Comparison of ENCODE assay signal across 8 mouse cellular contexts in the genomic region with DNA sequence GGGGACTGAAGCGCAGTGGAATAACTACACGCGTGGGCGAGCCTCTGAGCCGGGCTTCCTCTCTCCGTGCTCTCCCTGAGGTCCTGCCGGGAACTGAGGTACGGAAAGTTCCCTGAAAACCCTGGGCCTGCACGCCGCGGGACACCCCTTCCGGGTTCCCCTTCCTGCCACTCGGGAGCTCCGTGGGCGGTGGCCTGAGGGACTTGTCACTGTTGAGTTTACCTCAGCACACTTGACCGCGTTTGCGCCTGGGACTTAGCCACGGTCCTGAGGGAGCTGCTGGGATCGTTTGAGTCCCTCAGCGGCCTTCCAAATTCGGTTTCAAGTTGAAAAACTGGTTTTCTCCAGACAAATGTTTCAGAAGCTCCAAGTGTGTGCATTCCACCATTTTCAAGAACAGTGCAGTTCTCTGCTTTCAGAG. TPM values are rescaled to one million over a fixed set of nuclear protein-coding genes. Genes with fewer than 3 reads are reported as not detected.
DNase-seq lines count a peak whose midpoint lies in the region; ATAC-seq and TF ChIP-seq lines count a peak whose summit lies in the region.

No protein-coding gene starts in this region.

- intact Hi-C loops in left cerebral cortex, postnatal 25 days (cut with DNase I) = loop anchor here (5.0 to 10.0 kb wide), 3 partner anchors 76 to 713 kb away; a partner anchor contains a TSS

- H3K27ac ChIP-seq in intestine, embryonic 16.5 days (ENCODE audit: low read length) = peak overlapping the region; percentile 97
- peak overlapping the region; percentile 98 for H3K27ac ChIP-seq in liver, postnatal 0 days (ENCODE audit: low read depth)
- peak overlapping the region; percentile 100 for H3K27ac ChIP-seq in neural tube, embryonic 15.5 days (replicated peaks)

- ATAC-seq in intestine, embryonic 16.5 days = peak; percentile 66
- peak; percentile 63 for ATAC-seq in liver, postnatal 0 days
- no peak; the same call in 1 of the 2 replicates for ATAC-seq in neural tube, embryonic 15.5 days (ENCODE audit: low FRiP score)

- under 1% methylated on average over 22 of the region's 22 CpGs for WGBS in intestine, embryonic 16.5 days
- under 1% methylated on average over 22 of the region's 22 CpGs for WGBS in liver, postnatal 0 days (ENCODE audit: insufficient replicate concordance)
- WGBS in neural tube, embryonic 15.5 days = under 1% methylated on average over 22 of the region's 22 CpGs

- no peak for TF ChIP-seq EP300 in liver, postnatal 0 days (IDR thresholded peaks at IDR 0.05; ENCODE audit: low read depth)

- H3K4me3 ChIP-seq in intestine, embryonic 16.5 days (ENCODE audit: low read length) = peak overlapping the region; percentile 77
- H3K4me3 ChIP-seq in liver, postnatal 0 days (ENCODE audit: low read depth, low read length) = peak overlapping the region; percentile 96
- H3K4me3 ChIP-seq in neural tube, embryonic 15.5 days (replicated peaks) = peak overlapping the region; percentile 90

- H3K4me2 ChIP-seq in intestine, embryonic 16.5 days (ENCODE audit: low read depth, low read length) = peak overlapping the region; percentile 72
- peak overlapping the region; percentile 88 for H3K4me2 ChIP-seq in liver, postnatal 0 days (ENCODE audit: low read depth, low read length)
- H3K4me2 ChIP-seq in neural tube, embryonic 15.5 days = peak overlapping the region; percentile 76

- H3K4me1 ChIP-seq in intestine, embryonic 16.5 days (ENCODE audit: control insufficient read depth, insufficient read depth, low read length) = peaks cover 9% of the 10 kb centered on the region; the same call in 1 of the 2 replicates
- H3K4me1 ChIP-seq in liver, postnatal 0 days (ENCODE audit: insufficient read depth) = peaks cover 25% of the 10 kb centered on the region
- peaks cover 37% of the 10 kb centered on the region for H3K4me1 ChIP-seq in neural tube, embryonic 15.5 days

- H3K9me3 ChIP-seq in intestine, embryonic 16.5 days (ENCODE audit: control insufficient read depth, low read length) = no peaks in the 10 kb centered on the region
- no peaks in the 10 kb centered on the region for H3K9me3 ChIP-seq in liver, postnatal 0 days (ENCODE audit: low read length)
- no peaks in the 10 kb centered on the region for H3K9me3 ChIP-seq in neural tube, embryonic 15.5 days (replicated peaks)

- H3K9ac ChIP-seq in intestine, embryonic 16.5 days (ENCODE audit: low read depth, low read length) = peak overlapping the region; percentile 96
- H3K9ac ChIP-seq in liver, postnatal 0 days (replicated peaks) = peak overlapping the region; percentile 99
- H3K9ac ChIP-seq in neural tube, embryonic 15.5 days (replicated peaks) = peak overlapping the region; percentile 90

- no peaks in the 10 kb centered on the region for H3K27me3 ChIP-seq in intestine, embryonic 16.5 days (replicated peaks; ENCODE audit: control insufficient read depth, insufficient read depth, low read length)
- H3K27me3 ChIP-seq in liver, postnatal 0 days (ENCODE audit: insufficient read depth, low read length) = no peaks in the 10 kb centered on the region
- no peaks in the 10 kb centered on the region for H3K27me3 ChIP-seq in neural tube, embryonic 15.5 days (replicated peaks)

- TF ChIP-seq CTCF in liver, postnatal 0 days (IDR thresholded peaks at IDR 0.05; ENCODE audit: low read depth) = no peak

- peak; percentile 59 to 66 for DNase-seq in left cerebral cortex, adult 18-20 months (ENCODE audit: low spot score in 2 of 2)
- no peak for DNase-seq in left cerebral cortex, postnatal 25 days (ENCODE audit: low spot score in 2 of 2)
- DNase-seq in brain, adult 2 months (ENCODE audit: low read depth, low spot score) = peak; percentile 70
- peak; percentile 65 for DNase-seq in gastrocnemius, postnatal 10 days
- peak; percentile 83 for DNase-seq in liver, postnatal 0 days
- peak; percentile 18 for DNase-seq in urinary bladder, postnatal 10 days (ENCODE audit: low spot score)

- no peaks in the 10 kb centered on the region for H3K36me3 ChIP-seq in intestine, embryonic 16.5 days (ENCODE audit: control insufficient read depth, insufficient read depth, low read length)
- H3K36me3 ChIP-seq in liver, postnatal 0 days (replicated peaks; ENCODE audit: insufficient read depth, low read length) = peaks cover 2% of the 10 kb centered on the region; the same call in 1 of the 2 replicates
- H3K36me3 ChIP-seq in neural tube, embryonic 15.5 days = no peaks in the 10 kb centered on the region

RNA-seq across cellular contexts. Expression of a gene that starts 0.5 kb away (rescaled TPM):
- 10 to 100 TPM; 33.8 to 40.7 TPM for total RNA-seq in left cerebral cortex, adult 18-20 months (2021)
- total RNA-seq in left cerebral cortex, postnatal 25 days (2021) = 10 to 100 TPM; 37.4 to 38.1 TPM
- total RNA-seq in gastrocnemius, postnatal 10 days (2021) = 10 to 100 TPM; 16.0 to 19.3 TPM
- 44.3 and 47.4 TPM in 2 replicates for polyA plus RNA-seq in intestine, embryonic 16.5 days (2015; fragmentation: Nextera tagmentation; extraction: Ambion mirVana)
- 14.5 and 17.6 TPM in 2 replicates for polyA plus RNA-seq in liver, postnatal 0 days (2015; fragmentation: Nextera tagmentation; extraction: Ambion mirVana)
- polyA plus RNA-seq in neural tube, embryonic 15.5 days (2015; fragmentation: Nextera tagmentation; extraction: Ambion mirVana) = 40.5 and 51.7 TPM in 2 replicates

RNA-seq across cellular contexts. Expression of a gene that starts 1.1 kb away (rescaled TPM):
- 100 to 1,000 TPM; 100 to 101 TPM for total RNA-seq in left cerebral cortex, adult 18-20 months (2021)
- 10 to 100 TPM; 95.8 to 99.0 TPM for total RNA-seq in left cerebral cortex, postnatal 25 days (2021)
- total RNA-seq in gastrocnemius, postnatal 10 days (2021) = 10 to 100 TPM; 49.6 to 50.3 TPM
- 86.0 and 86.6 TPM in 2 replicates for polyA plus RNA-seq in intestine, embryonic 16.5 days (2015; fragmentation: Nextera tagmentation; extraction: Ambion mirVana)
- 69.7 and 71.6 TPM in 2 replicates for polyA plus RNA-seq in liver, postnatal 0 days (2015; fragmentation: Nextera tagmentation; extraction: Ambion mirVana)
- polyA plus RNA-seq in neural tube, embryonic 15.5 days (2015; fragmentation: Nextera tagmentation; extraction: Ambion mirVana) = 39.8 and 57.3 TPM in 2 replicates

Comparison
In these comparisons a context has a peak if more than half of its experiments do, and no peak if none do; other contexts are left out.
1. DNase-seq: peak in left cerebral cortex, adult 18-20 months (2 of 2), brain, adult 2 months (single experiment), gastrocnemius, postnatal 10 days (single experiment), liver, postnatal 0 days (single experiment) and urinary bladder, postnatal 10 days (single experiment); none in left cerebral cortex, postnatal 25 days (0 of 2).
2. Peak in every context shown above with its lines, with median percentiles within 50 percentile points of each other: H3K27ac ChIP-seq, H3K4me2 ChIP-seq, H3K4me3 ChIP-seq and H3K9ac ChIP-seq.